Mouse (Mus musculus) heart, postnatal 10 days (tissue): ENCODE measurements at regions not wholly inside any gene's neighbourhood (a gene's known extent, or its start where the extent isn't known, plus 50 kb on each side); places are given as distances from the start of the nearest gene placed in this dataset.
A peak's percentile ranks its signal among the peaks of the same experiment; 100 is the strongest.
"Not testable (repeated sequence)": the region's sequence is repeated elsewhere in the genome, so short reads cannot be mapped to it uniquely, and the experiment has no call there.

Experiments
- DNase-seq, 2 experiments: peaks; one replicate each; pipeline ENCODE4 v3.0.0; 2021
- intact Hi-C: fragments of 180-260 bp; cut with DNase I; formaldehyde crosslinking; loops from one replicate; pipeline ENCODE4 v1.15.1; 2025

- no peak for DNase-seq
- intact Hi-C loops: no loop called here
These were observed 284.9 kb upstream of the Adgra3 start for GRCm38 (mm10) chr5:50343681-50344080.

- no peak for DNase-seq
- intact Hi-C loops: no loop called here
These were observed 250.7 kb upstream of the Adgra3 start for GRCm38 (mm10) chr5:50309491-50309890.

- no peak for DNase-seq
- intact Hi-C loops: no loop called here
These were observed 245.2 kb upstream of the Adgra3 start for GRCm38 (mm10) chr5:50303859-50304480.

GRCm38 (mm10) chr5:50293794-50294193 lies 235.0 kb upstream of the Adgra3 start:
- intact Hi-C loops: no loop called here
- DNase-seq: no peak

GRCm38 (mm10) chr5:50290879-50291410 lies 232.1 kb upstream of the Adgra3 start:
- DNase-seq: no peak
- intact Hi-C loops: no loop called here

- no peak for DNase-seq
- intact Hi-C loops: no loop called here
These were observed 201.6 kb upstream of the Adgra3 start for GRCm38 (mm10) chr5:50260417-50260816.

- DNase-seq: no peak
- intact Hi-C loops: no loop called here
These were observed 199.2 kb upstream of the Adgra3 start for GRCm38 (mm10) chr5:50258017-50258416.

GRCm38 (mm10) chr5:50234111-50234510 lies 175.3 kb upstream of the Adgra3 start:
- DNase-seq: no peak
- intact Hi-C loops: no loop called here

GRCm38 (mm10) chr5:50216956-50217355 lies 158.2 kb upstream of the Adgra3 start:
- no peak for DNase-seq
- intact Hi-C loops: loop anchor here (1.0 to 10.0 kb wide), 3 partner anchors 162 to 847 kb away; partner anchors contain the start of gene Adgra3

GRCm38 (mm10) chr5:50215960-50216359 lies 157.2 kb upstream of the Adgra3 start:
- DNase-seq: peak in 1 of 2 experiments; percentile 35
- intact Hi-C loops: loop anchor here (1.0 to 10.0 kb wide), 3 partner anchors 161 to 846 kb away; partner anchors contain the start of gene Adgra3

GRCm38 (mm10) chr5:50202307-50203010 lies 143.7 kb upstream of the Adgra3 start:
- intact Hi-C loops: no loop called here
- DNase-seq: no peak

- intact Hi-C loops: no loop called here
- no peak for DNase-seq
These were observed 137.6 kb upstream of the Adgra3 start for GRCm38 (mm10) chr5:50196423-50196822.

GRCm38 (mm10) chr5:50195993-50196392 lies 137.2 kb upstream of the Adgra3 start:
- DNase-seq: no peak
- intact Hi-C loops: no loop called here

- intact Hi-C loops: no loop called here
- DNase-seq: no peak
These were observed 130.6 kb upstream of the Adgra3 start for GRCm38 (mm10) chr5:50189394-50189793.

GRCm38 (mm10) chr5:50182721-50183120 lies 123.9 kb upstream of the Adgra3 start:
- no peak for DNase-seq
- intact Hi-C loops: no loop called here

- intact Hi-C loops: no loop called here
- DNase-seq: no peak
These were observed 97.8 kb upstream of the Adgra3 start for GRCm38 (mm10) chr5:50156557-50156956.

GRCm38 (mm10) chr5:50155170-50155860 lies 96.5 kb upstream of the Adgra3 start:
- DNase-seq, intact Hi-C loops: not testable (repeated sequence)

GRCm38 (mm10) chr5:50146926-50147325 lies 88.1 kb upstream of the Adgra3 start:
- DNase-seq: peak; percentile 63 to 68
- intact Hi-C loops: no loop called here

GRCm38 (mm10) chr5:50145458-50146083 lies 86.8 kb upstream of the Adgra3 start:
- DNase-seq: no peak
- intact Hi-C loops: no loop called here

- intact Hi-C loops: no loop called here
- no peak for DNase-seq
These were observed 71.4 kb upstream of the Adgra3 start for GRCm38 (mm10) chr5:50130202-50130601.

- intact Hi-C loops: no loop called here
- no peak for DNase-seq
These were observed 70.2 kb upstream of the Adgra3 start for GRCm38 (mm10) chr5:50128972-50129371.
